Mouse (Mus musculus) forelimb bud, embryonic 11.5 days (tissue): ENCODE data around the gene Slc6a18.
A peak's percentile ranks its signal among the peaks of the same experiment; 100 is the strongest.

Experiments
- DNase-seq: peaks from one replicate; pipeline ENCODE4 v3.0.0-alpha.2; 2012; ENCODE audit warnings: low read depth, low spot score

The Slc6a18 gene

DNA sequence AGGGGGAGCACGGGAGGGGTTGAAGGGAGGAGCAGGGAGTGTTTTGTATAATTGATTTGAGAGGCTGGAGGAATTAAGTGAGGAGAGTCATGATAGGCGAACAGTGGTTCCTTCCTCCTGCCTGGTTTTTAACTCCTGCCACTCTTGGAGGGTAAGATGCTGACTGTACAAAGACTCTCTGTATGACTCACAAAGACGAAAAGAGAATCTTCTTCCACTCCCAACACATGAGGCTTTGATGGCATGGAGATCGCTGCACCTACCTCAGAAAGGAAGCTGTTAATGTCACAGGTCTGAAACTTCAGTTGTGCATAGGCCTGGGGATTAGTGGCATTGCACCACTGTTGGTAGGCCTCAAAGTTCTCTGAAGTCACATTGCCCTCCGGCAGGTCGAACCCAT, 7.7 kb upstream of the Slc6a18 start:
- DNase-seq, result no peak

DNA sequence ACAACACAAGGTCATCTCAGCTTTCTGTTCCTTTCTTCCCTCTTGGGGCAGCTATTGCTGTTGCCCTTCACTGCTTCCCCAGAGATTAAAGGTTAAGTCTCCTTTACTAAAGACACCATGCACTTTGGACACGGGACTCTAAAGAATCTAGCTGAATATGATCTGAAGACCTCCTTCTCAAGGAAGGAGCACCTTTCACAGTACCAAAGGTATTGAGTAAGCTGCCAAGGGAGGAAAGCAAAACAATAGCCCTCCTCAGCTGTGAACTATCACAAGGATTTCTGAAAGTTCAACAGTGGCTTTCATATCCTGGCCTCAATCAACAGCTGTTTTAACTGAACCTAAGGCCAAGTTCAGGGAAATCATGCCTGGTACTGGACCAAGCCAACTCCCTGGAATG, 6.6 kb upstream of the Slc6a18 start:
- DNase-seq, result no peak

DNA sequence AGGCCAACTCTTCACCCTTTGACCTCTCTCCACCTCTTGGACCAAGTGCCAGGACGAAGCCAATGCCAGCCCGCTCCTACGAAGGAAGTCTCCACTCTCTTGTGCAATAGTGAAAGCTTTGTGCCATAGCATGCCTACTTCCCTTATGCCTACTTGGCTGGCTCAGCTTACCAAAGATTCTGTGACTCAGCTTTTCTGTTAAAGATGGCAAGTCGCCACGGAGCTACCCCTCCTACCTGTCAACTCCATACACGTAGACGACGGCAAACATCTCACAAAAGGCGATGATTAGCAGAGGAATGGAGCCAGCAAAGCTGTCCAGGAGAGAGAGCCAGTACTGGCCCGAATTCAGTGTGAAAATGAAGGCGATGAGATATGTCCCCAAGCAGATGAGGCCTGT, 5.9 kb upstream of the Slc6a18 start:
- DNase-seq, result no peak

DNA sequence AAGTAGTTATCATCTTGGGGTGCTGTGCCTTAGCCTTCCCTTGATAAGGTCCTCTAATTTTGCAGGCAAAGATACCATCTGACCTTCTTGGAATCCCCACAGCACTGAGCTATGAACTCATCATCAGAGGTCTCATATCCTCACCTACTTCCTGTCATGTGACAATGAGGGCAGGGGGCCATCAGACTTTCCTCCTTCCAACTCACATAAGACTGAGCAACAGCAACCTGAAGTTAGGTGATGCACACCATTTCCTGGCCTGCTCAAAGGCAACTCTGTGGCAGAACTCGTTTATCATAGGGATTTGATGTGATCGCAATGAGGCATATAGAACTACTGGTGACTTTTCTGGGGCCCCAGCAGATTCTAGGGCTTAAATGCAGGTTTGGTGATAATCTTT, 4.4 kb upstream of the Slc6a18 start:
- no peak for DNase-seq

DNA sequence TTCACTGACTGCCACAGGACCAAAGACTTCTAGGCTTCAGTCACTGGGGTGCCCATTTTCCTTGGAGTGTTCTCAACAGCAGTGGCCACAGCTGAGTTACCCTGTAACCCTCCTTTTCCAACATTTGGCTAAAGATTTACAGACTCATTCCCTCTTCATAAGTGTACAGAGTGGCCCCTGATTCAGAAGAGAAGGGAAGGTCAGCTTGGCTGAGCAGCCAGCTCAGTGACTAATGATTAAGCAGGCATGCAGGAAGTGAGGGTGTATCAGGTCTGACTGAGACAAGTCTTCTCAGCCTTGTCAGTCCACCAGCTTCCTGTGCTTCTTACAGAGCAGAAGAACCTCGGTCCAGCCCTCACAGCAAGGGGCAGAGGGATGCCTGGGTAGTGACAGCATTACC, 2.6 kb upstream of the Slc6a18 start:
- DNase-seq, result no peak

DNA sequence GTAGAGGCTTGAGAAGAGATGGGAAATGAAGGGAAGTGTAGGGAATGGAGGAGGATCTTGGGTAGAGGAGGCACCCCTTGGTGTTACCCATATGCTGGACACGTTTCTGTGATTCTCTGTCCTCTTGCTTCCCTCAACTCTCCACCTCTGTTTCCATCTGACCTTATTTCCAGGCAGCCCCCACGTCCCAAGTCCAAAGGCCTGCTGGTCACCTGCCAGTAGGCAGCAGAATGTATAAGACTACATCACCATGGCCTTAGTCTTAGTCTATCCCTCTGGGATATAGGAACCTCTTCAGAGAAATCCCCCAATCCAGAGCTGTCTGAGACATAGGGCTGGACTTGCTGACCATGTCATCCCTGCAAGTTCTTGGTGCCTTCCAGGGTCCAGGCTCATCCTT, 1.5 kb upstream of the Slc6a18 start:
- DNase-seq, result no peak

DNA sequence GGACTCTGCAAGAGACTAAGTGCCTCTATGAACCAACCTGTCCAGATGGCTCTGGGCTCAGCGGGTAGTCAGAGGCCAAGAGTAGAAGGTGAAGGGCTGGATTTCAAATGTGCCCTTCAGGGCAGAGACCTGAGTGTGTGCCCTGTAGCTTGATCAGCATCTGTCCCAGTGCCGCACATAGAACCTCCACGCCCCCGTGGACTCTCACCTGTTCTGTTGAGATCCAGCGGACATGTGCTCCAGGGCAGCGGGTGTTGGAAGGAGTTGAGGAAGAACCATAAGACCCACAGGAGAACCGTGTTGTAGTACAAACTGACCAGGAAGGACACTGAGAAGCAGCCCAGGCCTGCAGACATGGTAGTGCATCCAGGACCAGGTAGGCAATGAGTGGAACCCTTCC, 2.7 kb downstream of the Slc6a18 start:
- DNase-seq, result no peak

DNA sequence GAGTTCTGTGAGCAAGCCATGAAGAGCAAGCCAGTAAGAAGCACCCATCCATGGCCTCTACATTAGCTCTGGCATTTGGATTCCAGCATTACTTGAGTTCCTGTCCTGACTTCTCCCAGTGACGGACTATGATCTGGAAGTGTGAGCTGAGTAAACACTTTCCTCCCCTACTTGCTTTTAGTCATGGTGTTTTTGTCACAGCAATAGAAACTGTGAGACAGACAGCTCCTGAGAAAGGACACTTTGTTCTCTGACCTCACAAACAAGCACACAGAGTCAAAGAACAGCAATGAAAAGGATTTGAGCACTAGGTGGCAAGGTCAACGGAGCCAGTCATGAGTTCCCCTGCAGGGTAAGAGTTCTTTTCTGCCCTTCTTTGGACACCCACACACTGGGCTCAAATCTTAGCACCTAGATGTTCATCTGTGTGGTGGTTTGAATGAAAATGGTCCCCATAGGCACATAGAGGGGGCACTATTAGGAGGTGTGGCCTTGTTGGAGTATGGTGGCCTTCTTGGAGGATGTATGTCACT, 17.6 kb downstream of the Slc6a18 start:
- DNase-seq, result no peak

DNA sequence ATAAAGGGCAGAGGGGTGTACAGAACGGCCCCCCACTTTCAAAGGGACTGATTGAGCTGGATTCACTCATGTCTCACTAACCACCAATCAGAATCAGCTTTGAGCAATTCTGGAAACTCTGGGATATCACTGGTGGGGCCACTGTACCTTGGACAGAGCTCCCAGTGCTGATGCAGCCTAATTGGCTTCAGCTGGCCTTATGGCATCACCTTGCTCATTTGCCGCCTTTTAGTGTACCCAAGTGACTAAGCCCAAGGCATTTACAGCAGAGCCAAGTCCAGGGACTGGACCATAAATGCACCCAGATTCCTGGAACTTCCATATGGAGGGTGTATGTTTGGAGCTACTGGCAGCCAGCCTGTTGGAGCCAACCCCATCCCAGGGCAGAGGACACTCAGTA, 18.9 kb downstream of the Slc6a18 start:
- peak; percentile 25 for DNase-seq

DNA sequence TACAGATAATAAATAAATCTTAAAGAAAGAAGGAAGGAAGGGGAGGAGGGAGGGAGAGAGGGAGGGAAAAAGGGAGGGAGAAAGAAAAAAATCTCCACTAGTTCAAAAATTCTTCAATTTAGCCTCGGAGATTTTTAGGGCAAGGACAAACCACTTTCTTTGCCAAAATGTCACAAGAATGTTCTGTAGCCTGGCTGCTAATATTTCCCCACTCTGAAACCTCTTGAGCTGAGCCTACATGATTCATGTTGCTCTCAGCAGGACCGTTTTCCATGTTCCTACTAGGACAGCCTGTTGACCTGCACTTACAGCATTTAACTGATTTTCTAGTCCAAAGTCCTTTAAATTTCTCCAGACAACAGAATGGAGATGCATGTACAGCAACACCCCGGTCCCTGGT, 22.8 kb downstream of the Slc6a18 start:
- no peak for DNase-seq

DNA sequence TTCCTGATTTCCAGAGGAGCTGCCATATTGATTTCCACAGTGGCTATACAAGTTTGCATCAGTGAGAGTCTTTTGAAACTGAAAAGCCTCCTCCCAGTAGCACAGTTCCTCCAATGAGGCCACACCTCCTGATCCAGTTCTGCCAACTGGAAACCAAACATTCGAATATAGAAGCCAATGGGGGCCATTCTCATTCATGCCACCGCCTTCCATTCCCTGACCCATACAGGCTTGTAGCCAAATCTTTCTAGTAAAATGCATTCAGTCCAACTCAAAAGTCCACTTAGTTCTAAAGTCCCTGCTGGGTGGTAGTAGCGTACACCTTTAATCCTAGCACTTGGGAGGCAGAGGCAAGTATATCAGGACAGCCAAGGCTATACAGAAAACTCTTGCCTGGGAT, 24.6 kb downstream of the Slc6a18 start:
- DNase-seq, result no peak

DNA sequence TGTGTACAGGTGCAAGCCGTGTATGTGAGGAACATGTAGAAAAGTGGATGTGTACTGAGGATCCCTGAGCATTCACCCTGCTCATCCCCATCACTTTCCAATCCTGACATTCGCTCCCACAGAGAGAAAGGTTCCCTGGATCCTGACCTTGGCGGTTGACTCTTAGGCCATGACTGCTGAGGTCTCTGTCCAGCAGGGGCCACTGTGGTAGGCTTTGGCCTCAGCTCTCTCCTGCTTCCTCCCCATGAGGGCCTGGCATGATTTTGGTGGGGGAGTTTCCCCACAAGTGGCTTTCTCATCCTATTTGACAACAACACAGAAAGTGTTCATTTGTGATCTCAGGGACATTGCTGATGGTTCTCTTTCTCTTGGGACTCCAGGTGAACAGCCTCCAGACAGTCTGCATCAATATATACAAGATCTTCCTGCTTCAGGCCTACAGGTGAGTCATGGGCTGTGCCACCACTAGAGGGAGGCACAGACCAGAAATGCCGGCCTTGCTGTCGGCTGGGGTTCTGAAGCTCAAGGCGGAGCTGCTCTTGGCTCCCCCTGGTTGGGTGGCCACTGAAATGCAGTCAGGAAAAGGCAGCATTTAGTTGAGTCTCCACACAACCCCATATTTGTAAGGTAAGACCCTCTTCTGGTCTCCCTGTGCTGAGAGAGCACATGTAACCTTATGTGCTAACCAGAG, 31.3 kb downstream of the Slc6a18 start:
- DNase-seq, result peak; percentile 53

DNA sequence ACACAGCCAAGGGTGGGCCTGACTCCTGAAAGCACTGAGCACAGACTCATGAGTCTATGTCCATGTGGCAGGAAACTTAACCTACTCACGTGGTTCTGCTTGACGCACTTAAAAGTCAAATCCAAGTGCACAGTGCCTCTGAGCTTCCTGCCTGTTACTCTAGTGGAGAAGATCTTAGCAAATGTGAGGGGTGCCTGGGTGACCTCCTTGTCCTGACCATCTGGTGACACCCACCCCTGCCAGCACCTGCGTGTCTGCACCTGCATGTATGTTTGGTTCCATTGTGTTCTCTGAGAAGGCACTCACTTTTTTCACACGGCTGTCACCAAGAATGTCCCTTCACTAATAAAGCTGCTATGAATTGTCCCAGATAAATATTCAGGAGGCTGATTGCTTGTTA, 36.5 kb downstream of the Slc6a18 start:
- no peak for DNase-seq

DNA sequence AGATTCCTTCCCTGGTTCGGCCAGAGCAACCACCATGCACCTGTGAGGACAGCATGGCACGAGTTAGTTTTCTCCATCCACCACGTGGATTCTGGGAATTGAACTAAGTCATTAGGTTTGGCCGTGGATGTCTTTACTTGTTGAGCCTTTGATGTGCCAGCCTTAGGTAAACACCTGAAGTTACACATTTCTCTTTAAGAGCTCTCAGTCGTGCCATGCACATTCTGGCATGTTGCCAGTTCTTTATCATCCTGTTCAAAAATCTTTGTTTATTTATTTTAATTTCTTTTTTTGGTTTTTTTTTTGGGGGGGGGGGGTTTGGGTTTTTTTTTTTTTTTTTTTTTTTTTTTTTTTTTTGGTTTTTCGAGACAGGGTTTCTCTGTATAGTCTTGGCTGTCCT, 40.0 kb downstream of the Slc6a18 start:
- DNase-seq, result no peak

DNA sequence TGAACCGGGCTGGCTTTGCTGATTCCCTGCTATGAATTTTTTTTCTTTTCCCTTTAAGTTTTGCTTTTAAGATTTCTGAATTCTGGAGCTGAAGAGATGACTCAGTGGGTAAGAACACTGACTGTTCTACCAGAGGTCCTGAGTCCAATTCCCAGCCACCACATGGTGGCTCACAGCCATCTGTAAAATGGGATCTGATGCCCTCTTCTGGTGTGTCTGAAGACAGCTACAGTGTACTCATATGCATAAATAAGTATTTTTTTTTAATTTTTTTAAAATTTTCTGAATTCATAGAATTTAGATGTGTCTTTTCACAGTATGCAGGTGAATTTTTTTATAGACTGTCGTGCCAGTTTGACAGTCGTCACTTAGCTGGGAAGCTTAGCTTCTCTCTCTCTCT, 46.0 kb downstream of the Slc6a18 start:
- DNase-seq, result no peak

DNA sequence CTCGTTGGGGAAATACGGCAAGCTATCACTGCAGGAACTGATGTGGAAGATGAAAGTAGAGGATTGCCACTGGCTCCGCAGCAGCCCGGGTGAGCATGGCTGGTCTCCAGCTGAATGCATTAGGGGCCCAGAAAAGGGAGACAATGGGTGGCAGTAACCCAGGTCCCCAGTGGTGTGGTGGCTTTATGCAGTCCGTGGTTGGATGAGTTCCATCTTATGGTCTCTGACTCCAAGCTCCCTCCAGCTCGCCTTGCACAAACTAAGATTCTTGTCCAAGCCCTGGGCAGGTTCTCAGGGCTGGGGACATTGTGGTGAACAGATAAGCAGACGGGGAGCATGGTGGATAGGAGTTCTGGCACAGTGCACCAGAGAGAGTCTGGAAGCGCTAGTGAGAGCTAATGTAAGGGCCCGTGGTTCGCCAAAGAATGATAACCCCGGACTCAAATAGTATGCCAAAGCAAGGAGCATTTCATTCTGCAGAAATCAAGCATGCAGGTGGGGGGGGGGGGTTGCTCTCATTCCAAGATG, 49.2 kb downstream of the Slc6a18 start:
- DNase-seq, result no peak

DNA sequence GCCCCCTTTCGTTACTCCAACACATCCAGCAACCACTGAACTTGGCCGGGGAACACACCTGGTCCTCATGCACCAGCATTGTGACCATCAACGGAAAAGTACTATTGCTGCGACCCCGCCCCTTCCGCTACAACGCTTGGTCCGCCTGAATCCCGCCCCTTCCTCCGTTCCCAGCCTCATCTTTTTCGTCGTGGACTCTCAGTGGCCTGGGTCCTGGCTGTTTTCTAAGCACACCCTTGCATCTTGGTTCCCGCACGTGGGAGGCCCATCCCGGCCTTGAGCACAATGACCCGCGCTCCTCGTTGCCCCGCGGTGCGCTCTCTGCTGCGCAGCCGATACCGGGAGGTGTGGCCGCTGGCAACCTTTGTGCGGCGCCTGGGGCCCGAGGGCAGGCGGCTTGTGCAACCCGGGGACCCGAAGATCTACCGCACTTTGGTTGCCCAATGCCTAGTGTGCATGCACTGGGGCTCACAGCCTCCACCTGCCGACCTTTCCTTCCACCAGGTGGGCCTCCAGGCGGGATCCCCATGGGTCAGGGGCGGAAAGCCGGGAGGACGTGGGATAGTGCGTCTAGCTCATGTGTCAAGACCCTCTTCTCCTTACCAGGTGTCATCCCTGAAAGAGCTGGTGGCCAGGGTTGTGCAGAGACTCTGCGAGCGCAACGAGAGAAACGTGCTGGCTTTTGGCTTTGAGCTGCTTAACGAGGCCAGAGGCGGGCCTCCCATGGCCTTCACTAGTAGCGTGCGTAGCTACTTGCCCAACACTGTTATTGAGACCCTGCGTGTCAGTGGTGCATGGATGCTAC, 50.9 kb downstream of the Slc6a18 start, which contains the start of gene Tert:
Gene Tert, plus strand, starts transcription at position 167 of the 805 bp plus-strand sequence.
- peak; percentile 72 for DNase-seq

DNA sequence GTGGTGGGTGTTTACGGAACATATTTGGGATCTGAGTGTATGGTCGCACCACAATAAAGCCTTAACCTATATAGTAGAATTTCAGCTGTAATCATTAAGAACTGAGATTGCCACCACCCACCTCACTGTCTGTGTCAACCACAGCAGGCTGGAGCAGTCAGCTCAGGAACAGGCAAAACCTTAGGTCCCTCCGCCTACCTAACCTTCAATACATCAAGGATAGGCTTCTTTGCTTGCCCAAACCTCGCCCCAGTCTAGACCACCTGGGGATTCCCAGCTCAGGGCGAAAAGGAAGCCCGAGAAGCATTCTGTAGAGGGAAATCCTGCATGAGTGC, 51.4 kb downstream of the Slc6a18 start:
- no peak for DNase-seq

DNA sequence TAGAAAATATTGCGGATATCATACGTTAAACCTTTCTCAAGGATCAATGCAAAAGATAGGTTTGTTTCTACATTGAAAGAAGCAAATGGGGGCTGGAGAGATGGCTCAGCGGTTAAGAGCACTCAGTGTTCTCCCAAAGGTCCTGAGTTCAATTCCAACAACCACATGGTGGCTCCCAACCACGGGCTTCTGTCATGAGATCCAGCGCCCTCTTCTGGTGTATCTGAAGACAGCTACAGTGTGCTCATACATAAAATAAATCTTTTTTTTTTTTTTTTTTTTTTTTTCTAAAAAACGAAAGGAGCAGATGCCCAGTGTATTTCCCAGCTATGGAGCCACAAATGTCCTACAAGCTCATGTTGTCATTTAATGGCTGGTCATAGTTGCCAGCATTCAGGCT, 57.2 kb downstream of the Slc6a18 start:
- no peak for DNase-seq

DNA sequence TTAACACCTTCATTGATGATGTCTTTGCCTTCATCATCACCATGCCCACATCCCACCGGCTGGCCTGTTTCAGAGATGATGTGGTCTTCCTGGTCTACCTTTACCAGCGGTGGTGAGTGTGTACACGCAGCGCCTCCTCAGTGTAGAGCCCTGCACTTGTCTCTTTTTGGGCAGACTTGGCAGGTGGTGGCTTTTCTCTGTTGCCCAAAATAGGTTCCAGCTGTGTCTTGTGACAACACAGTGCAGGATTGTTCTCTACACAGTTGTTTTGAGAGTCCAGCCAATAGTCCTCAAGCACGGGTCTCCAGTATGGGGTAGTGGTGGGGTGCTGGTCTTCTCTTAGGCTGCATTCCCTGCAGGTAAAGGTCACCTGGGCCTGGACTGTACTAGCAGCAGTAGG, 59.4 kb downstream of the Slc6a18 start:
- DNase-seq, result no peak
